Mouse (Mus musculus) 3134 (cell line): Measurements from ENCODE around the gene Cib4.

ENCODE experiments used
- DNase-seq: peaks from one replicate; pipeline ENCODE4 v3.0.0-alpha.2; 2011; ENCODE audit warnings: low spot score; ENCODE audit not compliant: insufficient read length; ENCODE audit errors: extremely low read depth

Gene Cib4

GRCm38 (mm10) chr5:30574367-30574766 lies 28.7 kb upstream of the Cib4 start:
- DNase-seq, result no peak

- no peak for DNase-seq
These were observed 26.2 kb upstream of the Cib4 start for GRCm38 (mm10) chr5:30571820-30572219.

GRCm38 (mm10) chr5:30568479-30568878 lies 22.8 kb upstream of the Cib4 start:
- no peak for DNase-seq

GRCm38 (mm10) chr5:30559986-30560493 lies 14.4 kb upstream of the Cib4 start:
- DNase-seq, result no peak

GRCm38 (mm10) chr5:30559421-30559820 lies 13.8 kb upstream of the Cib4 start:
- DNase-seq, result peak; percentile 15

- no peak for DNase-seq
These were observed 10.6 kb upstream of the Cib4 start for GRCm38 (mm10) chr5:30556284-30556683.

- DNase-seq, result no peak
These were observed 9.3 kb upstream of the Cib4 start for GRCm38 (mm10) chr5:30554981-30555380.

GRCm38 (mm10) chr5:30553936-30554335 lies 8.3 kb upstream of the Cib4 start:
- no peak for DNase-seq

- no peak for DNase-seq
These were observed 6.4 kb upstream of the Cib4 start for GRCm38 (mm10) chr5:30552006-30552405.

GRCm38 (mm10) chr5:30551022-30551638 lies 5.5 kb upstream of the Cib4 start:
- DNase-seq, result no peak

- no peak for DNase-seq
These were observed 4.8 kb upstream of the Cib4 start for GRCm38 (mm10) chr5:30550334-30551021.

GRCm38 (mm10) chr5:30548681-30549080 lies 3.0 kb upstream of the Cib4 start:
- DNase-seq, result no peak

GRCm38 (mm10) chr5:30536051-30536570 lies 9.5 kb downstream of the Cib4 start:
- DNase-seq, result no peak

- no peak for DNase-seq
These were observed 11.0 kb downstream of the Cib4 start for GRCm38 (mm10) chr5:30534637-30535036.

GRCm38 (mm10) chr5:30528906-30529305 lies 16.7 kb downstream of the Cib4 start:
- no peak for DNase-seq

- no peak for DNase-seq
These were observed 18.5 kb downstream of the Cib4 start for GRCm38 (mm10) chr5:30527129-30527528.

GRCm38 (mm10) chr5:30525920-30526836 lies 19.5 kb downstream of the Cib4 start:
- no peak for DNase-seq

GRCm38 (mm10) chr5:30524213-30524612 lies 21.4 kb downstream of the Cib4 start:
- no peak for DNase-seq

GRCm38 (mm10) chr5:30523131-30523530 lies 22.5 kb downstream of the Cib4 start:
- no peak for DNase-seq

- DNase-seq, result no peak
These were observed 23.2 kb downstream of the Cib4 start for GRCm38 (mm10) chr5:30522406-30522805.

- no peak for DNase-seq
These were observed 25.4 kb downstream of the Cib4 start for GRCm38 (mm10) chr5:30520214-30520732.
